Mouse (Mus musculus): ENCODE data around the gene Slc6a9. TPM values are rescaled to one million over a fixed set of nuclear protein-coding genes. Genes with fewer than 3 reads are reported as not detected.
A peak's percentile ranks its signal among the peaks of the same experiment; 100 is the strongest.

The Slc6a9 gene
- polyA plus RNA-seq, 1 experiment from 2014 or later, result 5.3 TPM

- peak within 1 kb of the TSS; percentile 63 for H3K4me3 ChIP-seq (ENCODE audit: low read length)
- peaks cover 40% of the 10 kb centered on the region for H3K4me1 ChIP-seq (ENCODE audit: control insufficient read depth, insufficient read depth, low read length)
- WGBS, result under 1% methylated on average over 61 of the region's 61 CpGs
- no peaks in the 10 kb centered on the region for H3K27me3 ChIP-seq (ENCODE audit: control insufficient read depth, insufficient read depth, low read length)
- peak within 1 kb of the TSS; percentile 82 for H3K27ac ChIP-seq (ENCODE audit: low read length)
- no peaks in the 10 kb centered on the region for H3K9me3 ChIP-seq (replicated peaks; ENCODE audit: control insufficient read depth, low read length)
- peak within 1 kb of the TSS; percentile 87 for H3K9ac ChIP-seq (ENCODE audit: low read length)
- peak; percentile 91 for ATAC-seq (replicated peaks; ENCODE audit: extremely low read depth, insufficient read depth, low FRiP score)
- peaks cover 12% of the 10 kb centered on the region for H3K36me3 ChIP-seq (ENCODE audit: control insufficient read depth, insufficient read depth)
- peak within 1 kb of the TSS; percentile 99 for H3K4me2 ChIP-seq (ENCODE audit: low read depth, low read length)
These were observed 80.5 kb downstream of the Slc6a9 start, which contains the start of gene Ipo13 for GRCm38 (mm10) chr4:117914591-117915442. Gene Ipo13, minus strand, starts transcription at chr4:117914999.

GRCm38 (mm10) chr4:117915489-117916105, 81.3 kb downstream of the Slc6a9 start:
- no peaks in the 10 kb centered on the region for H3K9me3 ChIP-seq (replicated peaks; ENCODE audit: control insufficient read depth, low read length)
- ATAC-seq (replicated peaks; ENCODE audit: extremely low read depth, insufficient read depth, low FRiP score), result no peak
- H3K36me3 ChIP-seq (ENCODE audit: control insufficient read depth, insufficient read depth), result peaks cover 12% of the 10 kb centered on the region
- WGBS, result 6% methylated on average over 19 of the region's 19 CpGs
- H3K9ac ChIP-seq (ENCODE audit: low read length), result peak overlapping the region; percentile 87
- H3K4me1 ChIP-seq (ENCODE audit: control insufficient read depth, insufficient read depth, low read length), result peaks cover 38% of the 10 kb centered on the region
- H3K27me3 ChIP-seq (ENCODE audit: control insufficient read depth, insufficient read depth, low read length), result no peaks in the 10 kb centered on the region
- 0 out of 2 replicates have a peak overlapping the region, but pooled peaks have one; percentile 6 for H3K27ac ChIP-seq (ENCODE audit: low read length)
- peak overlapping the region; percentile 63 for H3K4me3 ChIP-seq (ENCODE audit: low read length)
- peak overlapping the region; percentile 99 for H3K4me2 ChIP-seq (ENCODE audit: low read depth, low read length)

- ATAC-seq (replicated peaks; ENCODE audit: extremely low read depth, insufficient read depth, low FRiP score), result no peak
- Histone ChIP-seq H3K27me3 (ENCODE audit: control insufficient read depth, insufficient read depth, low read length) (no peaks in the 10 kb centered on the region; the same call in 1 of the 2 replicates), H3K27ac (ENCODE audit: low read length) (0 out of 2 replicates have a peak overlapping the region, but pooled peaks have one; percentile 7), H3K4me2 (ENCODE audit: low read depth, low read length) (no peak overlapping the region), H3K4me3 (ENCODE audit: low read length) (no peak overlapping the region), H3K9me3 (replicated peaks; ENCODE audit: control insufficient read depth, low read length) (no peaks in the 10 kb centered on the region), H3K4me1 (ENCODE audit: control insufficient read depth, insufficient read depth, low read length) (peaks cover 38% of the 10 kb centered on the region), H3K9ac (ENCODE audit: low read length) (no peak overlapping the region), H3K36me3 (ENCODE audit: control insufficient read depth, insufficient read depth) (peaks cover 7% of the 10 kb centered on the region)
- WGBS, result 60% methylated on average over 5 of the region's 5 CpGs
These were observed 82.1 kb downstream of the Slc6a9 start for GRCm38 (mm10) chr4:117916386-117916785.

- Histone ChIP-seq H3K36me3 (ENCODE audit: control insufficient read depth, insufficient read depth) (no peaks in the 10 kb centered on the region), H3K4me3 (ENCODE audit: low read length) (no peak overlapping the region), H3K27ac (ENCODE audit: low read length) (no peak overlapping the region), H3K4me2 (ENCODE audit: low read depth, low read length) (no peak overlapping the region), H3K4me1 (ENCODE audit: control insufficient read depth, insufficient read depth, low read length) (peaks cover 36% of the 10 kb centered on the region), H3K27me3 (ENCODE audit: control insufficient read depth, insufficient read depth, low read length) (peaks cover 3% of the 10 kb centered on the region; the same call in 1 of the 2 replicates), H3K9me3 (replicated peaks; ENCODE audit: control insufficient read depth, low read length) (no peaks in the 10 kb centered on the region), H3K9ac (ENCODE audit: low read length) (no peak overlapping the region)
- no peak for ATAC-seq (replicated peaks; ENCODE audit: extremely low read depth, insufficient read depth, low FRiP score)
- WGBS, result 74% methylated on average over 4 of the region's 4 CpGs
These were observed 83.1 kb downstream of the Slc6a9 start for GRCm38 (mm10) chr4:117917402-117917801.

GRCm38 (mm10) chr4:117917847-117918246, 83.5 kb downstream of the Slc6a9 start:
- peak overlapping the region; percentile 81 for H3K27ac ChIP-seq (ENCODE audit: low read length)
- H3K9ac ChIP-seq (ENCODE audit: low read length), result no peak overlapping the region
- H3K4me1 ChIP-seq (ENCODE audit: control insufficient read depth, insufficient read depth, low read length), result peaks cover 35% of the 10 kb centered on the region
- H3K36me3 ChIP-seq (ENCODE audit: control insufficient read depth, insufficient read depth), result no peaks in the 10 kb centered on the region
- H3K27me3 ChIP-seq (ENCODE audit: control insufficient read depth, insufficient read depth, low read length), result peaks cover 3% of the 10 kb centered on the region; the same call in 1 of the 2 replicates
- ATAC-seq (replicated peaks; ENCODE audit: extremely low read depth, insufficient read depth, low FRiP score), result no peak
- peak overlapping the region; percentile 22; the same call in 1 of the 2 replicates for H3K4me2 ChIP-seq (ENCODE audit: low read depth, low read length)
- 77% methylated on average over 4 of the region's 4 CpGs for WGBS
- H3K9me3 ChIP-seq (replicated peaks; ENCODE audit: control insufficient read depth, low read length), result no peaks in the 10 kb centered on the region
- no peak overlapping the region for H3K4me3 ChIP-seq (ENCODE audit: low read length)

GRCm38 (mm10) chr4:117918261-117918660, 84.0 kb downstream of the Slc6a9 start:
- peak overlapping the region; percentile 22; the same call in 1 of the 2 replicates for H3K4me2 ChIP-seq (ENCODE audit: low read depth, low read length)
- H3K27ac ChIP-seq (ENCODE audit: low read length), result peak overlapping the region; percentile 81
- peaks cover 34% of the 10 kb centered on the region for H3K4me1 ChIP-seq (ENCODE audit: control insufficient read depth, insufficient read depth, low read length)
- peaks cover 3% of the 10 kb centered on the region; the same call in 1 of the 2 replicates for H3K27me3 ChIP-seq (ENCODE audit: control insufficient read depth, insufficient read depth, low read length)
- H3K9ac ChIP-seq (ENCODE audit: low read length), result peak overlapping the region; percentile 22; the same call in 1 of the 2 replicates
- H3K9me3 ChIP-seq (replicated peaks; ENCODE audit: control insufficient read depth, low read length), result no peaks in the 10 kb centered on the region
- ATAC-seq (replicated peaks; ENCODE audit: extremely low read depth, insufficient read depth, low FRiP score), result no peak
- no peak overlapping the region for H3K4me3 ChIP-seq (ENCODE audit: low read length)
- WGBS, result 17% methylated on average over 3 of the region's 3 CpGs
- H3K36me3 ChIP-seq (ENCODE audit: control insufficient read depth, insufficient read depth), result no peaks in the 10 kb centered on the region

GRCm38 (mm10) chr4:117918762-117919161, 84.5 kb downstream of the Slc6a9 start:
- H3K4me3 ChIP-seq (ENCODE audit: low read length), result no peak overlapping the region
- H3K4me1 ChIP-seq (ENCODE audit: control insufficient read depth, insufficient read depth, low read length), result peaks cover 34% of the 10 kb centered on the region
- 65% methylated on average over 5 of the region's 5 CpGs for WGBS
- H3K27me3 ChIP-seq (ENCODE audit: control insufficient read depth, insufficient read depth, low read length), result peaks cover 3% of the 10 kb centered on the region; the same call in 1 of the 2 replicates
- H3K27ac ChIP-seq (ENCODE audit: low read length), result peak overlapping the region; percentile 81
- H3K4me2 ChIP-seq (ENCODE audit: low read depth, low read length), result peak overlapping the region; percentile 22; the same call in 1 of the 2 replicates
- no peak for ATAC-seq (replicated peaks; ENCODE audit: extremely low read depth, insufficient read depth, low FRiP score)
- H3K36me3 ChIP-seq (ENCODE audit: control insufficient read depth, insufficient read depth), result no peaks in the 10 kb centered on the region
- H3K9me3 ChIP-seq (replicated peaks; ENCODE audit: control insufficient read depth, low read length), result no peaks in the 10 kb centered on the region
- peak overlapping the region; percentile 22; the same call in 1 of the 2 replicates for H3K9ac ChIP-seq (ENCODE audit: low read length)

GRCm38 (mm10) chr4:117921358-117921757, 87.1 kb downstream of the Slc6a9 start:
- ATAC-seq (replicated peaks; ENCODE audit: extremely low read depth, insufficient read depth, low FRiP score), result no peak
- H3K27ac ChIP-seq (ENCODE audit: low read length), result no peak overlapping the region
- 91% methylated on average over 2 of the region's 2 CpGs for whole genome bisulfite sequencing
- no peak overlapping the region for H3K4me3 ChIP-seq (ENCODE audit: low read length)
- H3K4me1 ChIP-seq (ENCODE audit: control insufficient read depth, insufficient read depth, low read length), result peaks cover 26% of the 10 kb centered on the region
- H3K9me3 ChIP-seq (replicated peaks; ENCODE audit: control insufficient read depth, low read length), result no peaks in the 10 kb centered on the region
- H3K4me2 ChIP-seq (ENCODE audit: low read depth, low read length), result no peak overlapping the region
- H3K9ac ChIP-seq (ENCODE audit: low read length), result no peak overlapping the region
- H3K27me3 ChIP-seq (ENCODE audit: control insufficient read depth, insufficient read depth, low read length), result peaks cover 14% of the 10 kb centered on the region
- H3K36me3 ChIP-seq (ENCODE audit: control insufficient read depth, insufficient read depth), result no peaks in the 10 kb centered on the region

Measured in heart, embryonic 16.5 days (tissue).